Mouse (Mus musculus) ovary, adult 2 months (tissue): ENCODE results near the gene Rftn2. TPM values are rescaled to one million over a fixed set of nuclear protein-coding genes. Genes with fewer than 3 reads are reported as not detected.

Source experiments
- polyA plus RNA-seq: library from polyadenylated mRNA; depleted of rRNA; stranded (reverse); fragments of >200 nt; gene quantifications from 2 replicates; pipeline ENCODE4 v1.2.3, GENCODE M21; 2012; rRNA removed

Gene Rftn2
- polyA plus RNA-seq: 2.9 and 3.4 TPM in 2 replicates

GRCm38 (mm10) chr1:55226011-55226857 is at the start of gene Rftn2:
Rftn2 (minus strand) TSS chr1:55226782.

GRCm38 (mm10) chr1:55236890-55237642 is 10.5 kb upstream of the Rftn2 start, which contains the start of gene Mars2:
Mars2 (plus strand) TSS chr1:55237177.

GRCm38 (mm10) chr1:55130943-55131401 is 95.6 kb downstream of the Rftn2 start, which contains the start of gene Mob4:
Mob4 (plus strand) TSS chr1:55131231.

Other genes starting within 250 kb of the Rftn2 start
- gene Sf3b1, start 199.3 kb downstream of the Rftn2 start, polyA plus RNA-seq: 19.1 and 25.9 TPM in 2 replicates
- 6.3 and 9.4 TPM in 2 replicates for gene Coq10b, start 174.0 kb downstream of the Rftn2 start, polyA plus RNA-seq
- 23.0 and 35.4 TPM in 2 replicates for gene Hspe1, start 138.7 kb downstream of the Rftn2 start, polyA plus RNA-seq
- gene Hspd1, start 138.5 kb downstream of the Rftn2 start, polyA plus RNA-seq: 21.4 and 25.2 TPM in 2 replicates
- 6.2 and 6.7 TPM in 2 replicates for gene Mob4, start 95.6 kb downstream of the Rftn2 start, polyA plus RNA-seq
- 2.6 and 3.4 TPM in 2 replicates for gene Mars2, start 10.4 kb upstream of the Rftn2 start, polyA plus RNA-seq
- gene Boll, start 136.7 kb upstream of the Rftn2 start, polyA plus RNA-seq: not detected in 2 replicates
- 1.6 and 2.7 TPM in 2 replicates for gene Plcl1, start 179.1 kb upstream of the Rftn2 start, polyA plus RNA-seq